Mouse (Mus musculus) ovary, postnatal 36 days (tissue): ENCODE data around the gene Safb.

Experiments
- DNase-seq: peaks from one replicate; pipeline ENCODE4 v3.0.0; 2022; ENCODE audit warnings: low spot score, mixed read lengths

The Safb gene

DNA sequence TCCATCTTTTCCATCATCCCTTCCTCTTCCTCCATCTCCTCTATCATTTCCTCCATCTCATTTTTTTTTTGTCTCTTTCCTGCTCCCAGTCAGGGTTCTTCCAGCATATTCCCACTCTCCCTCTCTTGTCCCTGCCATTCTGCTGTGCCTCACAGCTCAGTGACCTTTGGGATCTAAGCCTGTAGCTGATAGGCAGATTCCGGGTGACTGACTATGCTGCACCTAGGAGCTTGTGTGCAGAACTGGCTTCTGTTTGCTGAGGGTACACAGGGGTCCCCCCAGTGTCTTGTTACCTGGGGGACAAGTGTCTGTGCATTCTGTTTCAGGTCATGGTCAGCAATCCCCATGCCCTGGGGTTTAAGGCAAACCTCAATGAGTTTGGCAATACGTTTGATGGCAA is 70.1 kb downstream of the Safb start:
- no peak for DNase-seq

DNA sequence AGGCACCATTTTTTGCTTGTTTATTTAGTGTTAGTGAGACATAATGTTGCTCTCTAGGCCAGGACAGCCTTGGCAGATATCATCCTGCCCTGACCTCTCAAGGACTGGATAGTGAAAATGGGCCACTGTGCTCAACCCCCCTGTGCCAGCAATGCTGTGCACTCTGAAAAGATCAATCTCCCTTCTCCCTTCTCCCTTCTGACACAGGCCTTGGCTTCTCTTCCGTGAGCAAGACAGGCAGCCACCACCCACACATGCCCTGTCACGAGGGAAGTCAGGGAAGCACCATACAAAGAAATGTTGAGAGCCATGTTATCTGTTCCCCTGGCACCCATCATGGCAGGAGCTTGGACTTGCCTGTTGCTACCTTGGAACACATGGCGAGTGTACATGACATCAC is 70.7 kb downstream of the Safb start:
- no peak for DNase-seq
